Mouse (Mus musculus) thymus, postnatal 14 days (tissue): ENCODE results near the gene Fads6.

Experiments used
- DNase-seq: peaks from one replicate; pipeline ENCODE4 v3.0.0; 2021

Gene Fads6

GRCm38 (mm10) chr11:115250405-115251090 is 46.9 kb downstream of the Fads6 start:
- DNase-seq, result no peak

GRCm38 (mm10) chr11:115249721-115250404 is 47.6 kb downstream of the Fads6 start:
- DNase-seq, result no peak

- DNase-seq, result no peak
These were observed 49.5 kb downstream of the Fads6 start for GRCm38 (mm10) chr11:115247945-115248344.

GRCm38 (mm10) chr11:115247240-115247639 is 50.2 kb downstream of the Fads6 start:
- DNase-seq, result no peak

- DNase-seq, result no peak
These were observed 51.1 kb downstream of the Fads6 start for GRCm38 (mm10) chr11:115246386-115246785.

- DNase-seq, result no peak
These were observed 52.6 kb downstream of the Fads6 start for GRCm38 (mm10) chr11:115244840-115245239.

- DNase-seq, result no peak
These were observed 53.7 kb downstream of the Fads6 start for GRCm38 (mm10) chr11:115243783-115244182.

GRCm38 (mm10) chr11:115242746-115243145 is 54.7 kb downstream of the Fads6 start:
- DNase-seq, result peak; percentile 64

GRCm38 (mm10) chr11:115241402-115241801 is 56.1 kb downstream of the Fads6 start:
- no peak for DNase-seq

- DNase-seq, result no peak
These were observed 60.9 kb downstream of the Fads6 start for GRCm38 (mm10) chr11:115236570-115236969.

GRCm38 (mm10) chr11:115234320-115235044 is 63.0 kb downstream of the Fads6 start:
- no peak for DNase-seq

- no peak for DNase-seq
These were observed 63.8 kb downstream of the Fads6 start for GRCm38 (mm10) chr11:115233526-115234290.

GRCm38 (mm10) chr11:115232889-115233288 is 64.6 kb downstream of the Fads6 start:
- DNase-seq, result no peak

- DNase-seq, result no peak
These were observed 65.5 kb downstream of the Fads6 start for GRCm38 (mm10) chr11:115231924-115232323.

- DNase-seq, result peak; percentile 86
These were observed 66.1 kb downstream of the Fads6 start for GRCm38 (mm10) chr11:115231168-115231915.
